Mouse (Mus musculus) heart, embryonic 16.5 days (tissue): ENCODE data around the gene Itga2b. TPM values are rescaled to one million over a fixed set of nuclear protein-coding genes. Genes with fewer than 3 reads are reported as not detected.
"Not testable (repeated sequence)": the region's sequence is repeated elsewhere in the genome, so short reads cannot be mapped to it uniquely, and the experiment has no call there.

Source experiments
- ATAC-seq: fragments of 200-750 bp; cut with Nextera tagmentation; replicated peaks from 2 replicates; pipeline ENCODE4 v1.8.0; 2017; ENCODE audit warnings: moderate number of reproducible peaks; ENCODE audit not compliant: insufficient read depth, low FRiP score; ENCODE audit errors: extremely low read depth
- H3K27ac ChIP-seq: fragments of 300-500 bp; sonication (generic); 2 replicates; pipeline ENCODE4 v1.5.1; 2014; ENCODE audit warnings: mild to moderate bottlenecking, low read length, control low read depth, moderate library complexity
- H3K27me3 ChIP-seq: fragments of 300-500 bp; sonication (generic); 2 replicates; pipeline ENCODE4 v1.6.1; 2014; ENCODE audit warnings: low read length, mixed read lengths; ENCODE audit not compliant: control insufficient read depth, insufficient read depth
- H3K36me3 ChIP-seq: fragments of 300-500 bp; sonication (generic); 2 replicates; pipeline ENCODE4 v1.6.1; 2014; ENCODE audit not compliant: control insufficient read depth, insufficient read depth
- H3K4me1 ChIP-seq: fragments of 300-500 bp; sonication (generic); 2 replicates; pipeline ENCODE4 v1.6.1; 2014; ENCODE audit warnings: low read length, mixed read lengths; ENCODE audit not compliant: control insufficient read depth, insufficient read depth
- H3K4me2 ChIP-seq: fragments of 300-500 bp; sonication (generic); 2 replicates; pipeline ENCODE4 v1.6.1; 2014; ENCODE audit warnings: low read depth, mild to moderate bottlenecking, control low read depth, low read length
- H3K4me3 ChIP-seq: fragments of 300-500 bp; sonication (generic); 2 replicates; pipeline ENCODE4 v1.5.1; 2014; ENCODE audit warnings: mild to moderate bottlenecking, control low read depth, low read length
- H3K9ac ChIP-seq: fragments of 300-500 bp; sonication (generic); 2 replicates; pipeline ENCODE4 v1.6.1; 2014; ENCODE audit warnings: low read length, control low read depth
- H3K9me3 ChIP-seq: fragments of 300-500 bp; sonication (generic); replicated peaks from 2 replicates; pipeline ENCODE4 v1.6.1; 2016; ENCODE audit warnings: low read length; ENCODE audit not compliant: control insufficient read depth
- WGBS: fragments of 180-500 bp; shearing (Covaris S2); extraction: QIAGEN DNeasy Blood & Tissue Kit; methylation state at CpG from one replicate; pipeline ENCODE4 v1.1.7; 2014; 5-methylcytosine and 5-hydroxymethylcytosine counted together
- polyA plus RNA-seq: library from polyadenylated mRNA; unstranded; fragments of >200 nt; fragmentation: Nextera tagmentation; extraction: Ambion mirVana; gene quantifications from 2 replicates; pipeline ENCODE4 v1.2.1, GENCODE M21; 2015

The Itga2b gene
- polyA plus RNA-seq, 1 experiment from 2014 or later = 6.6 TPM

DNA sequence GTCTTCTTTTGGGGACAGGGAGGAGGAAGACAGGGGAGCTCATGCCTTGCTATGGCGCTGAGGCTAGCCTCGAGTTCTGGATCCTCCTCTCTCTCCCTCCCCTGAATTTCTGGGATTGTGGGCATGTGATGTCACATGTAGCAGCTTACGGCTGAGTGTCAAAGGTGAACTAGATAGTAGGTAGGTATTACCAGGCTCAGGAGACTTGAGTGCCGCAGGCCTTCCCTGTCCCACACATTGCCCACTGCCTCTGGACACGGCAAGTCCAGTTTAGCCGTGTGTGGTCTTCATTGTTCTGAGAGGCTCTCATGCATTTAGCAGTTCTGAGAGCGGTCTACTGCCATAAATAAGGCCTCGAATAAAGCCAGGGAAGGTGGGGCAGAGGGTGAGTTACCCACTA lies 56.9 kb downstream of the Itga2b start:
- no peaks in the 10 kb centered on the region for H3K27me3 ChIP-seq
- no peaks in the 10 kb centered on the region for H3K36me3 ChIP-seq
- H3K27ac ChIP-seq = no peak overlapping the region
- H3K4me2 ChIP-seq = no peak overlapping the region
- ATAC-seq = no peak
- H3K4me1 ChIP-seq = peaks cover 7% of the 10 kb centered on the region
- WGBS = 78% methylated on average over 8 of the region's 8 CpGs
- H3K9me3 ChIP-seq = no peaks in the 10 kb centered on the region
- no peak overlapping the region for H3K9ac ChIP-seq
- H3K4me3 ChIP-seq = no peak overlapping the region

DNA sequence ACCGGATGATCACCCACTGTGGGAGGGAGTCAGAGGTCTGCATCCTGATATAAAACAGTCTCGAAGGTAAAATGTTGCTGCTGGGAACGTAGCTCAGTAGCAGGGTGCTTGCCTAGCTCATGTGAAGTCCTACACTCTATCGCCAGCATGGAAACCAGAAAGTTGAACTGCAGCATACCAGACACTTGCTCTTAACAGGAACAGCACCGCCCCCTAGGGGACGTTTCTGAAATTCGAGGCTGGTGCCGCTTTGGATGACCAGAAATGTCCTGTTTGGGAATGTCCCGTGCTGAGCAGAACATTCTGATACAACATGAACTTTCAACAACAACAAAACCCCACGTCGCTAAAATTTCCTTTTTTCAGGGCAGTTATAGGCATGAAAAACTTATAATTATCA lies 58.2 kb downstream of the Itga2b start:
- Histone ChIP-seq H3K4me3 (no peak overlapping the region), H3K4me1 (peaks cover 7% of the 10 kb centered on the region), H3K27ac (no peak overlapping the region), H3K36me3 (no peaks in the 10 kb centered on the region), H3K9me3 (no peaks in the 10 kb centered on the region), H3K4me2 (no peak overlapping the region; the same call in 1 of the 2 replicates), H3K9ac (no peak overlapping the region), H3K27me3 (no peaks in the 10 kb centered on the region)
- ATAC-seq = no peak
- WGBS = 7% methylated on average over 11 of the region's 11 CpGs

DNA sequence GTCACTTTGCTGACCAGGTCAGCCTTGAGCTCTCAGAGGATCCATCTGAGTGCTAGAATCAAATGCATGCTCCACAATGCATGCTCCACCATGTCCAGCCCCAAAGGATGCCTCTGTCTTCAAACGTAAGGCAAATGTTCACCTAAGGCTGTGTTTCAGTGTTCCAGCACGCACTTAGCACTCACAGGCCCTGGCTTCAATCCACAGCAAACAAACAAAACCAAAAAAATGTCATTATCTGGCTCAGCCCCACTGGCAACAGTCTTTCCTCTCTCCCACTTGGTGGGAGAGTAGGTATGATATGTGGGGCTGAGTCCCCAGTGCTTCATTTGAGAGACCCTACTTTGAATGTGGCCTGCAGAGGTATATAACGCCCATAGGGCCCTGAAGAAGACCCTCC lies 58.9 kb downstream of the Itga2b start:
- WGBS = 75% methylated on average over 3 of the region's 3 CpGs
- H3K4me2 ChIP-seq = no peak overlapping the region
- H3K27ac ChIP-seq = no peak overlapping the region
- H3K4me3 ChIP-seq = no peak overlapping the region
- H3K9me3 ChIP-seq = no peaks in the 10 kb centered on the region
- ATAC-seq = no peak
- H3K36me3 ChIP-seq = no peaks in the 10 kb centered on the region
- H3K27me3 ChIP-seq = no peaks in the 10 kb centered on the region
- H3K4me1 ChIP-seq = peaks cover 13% of the 10 kb centered on the region
- H3K9ac ChIP-seq = peak overlapping the region; percentile 34

DNA sequence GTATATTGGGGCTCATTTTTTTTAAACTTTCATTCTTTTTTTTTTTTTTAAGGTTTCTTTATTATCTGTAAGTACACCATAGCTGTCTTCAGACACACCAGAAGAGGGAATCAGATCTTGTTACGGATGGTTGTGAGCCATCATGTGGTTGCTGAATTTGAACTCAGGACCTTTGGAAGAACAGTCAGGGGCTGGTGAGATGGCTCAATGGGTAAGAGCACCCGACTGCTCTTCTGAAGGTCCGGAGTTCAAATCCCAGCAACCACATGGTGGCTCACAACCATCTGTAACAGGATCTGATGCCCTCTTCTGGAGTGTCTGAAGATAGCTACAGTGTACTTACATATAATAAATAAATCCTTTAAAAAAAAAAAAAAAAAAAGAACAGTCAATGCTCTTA lies 59.6 kb downstream of the Itga2b start:
- 94% methylated on average over 3 of the region's 3 CpGs for WGBS
- H3K36me3 ChIP-seq, H3K4me3 ChIP-seq, ATAC-seq, H3K27ac ChIP-seq, H3K4me2 ChIP-seq, H3K27me3 ChIP-seq, H3K9ac ChIP-seq, H3K9me3 ChIP-seq: not testable (repeated sequence)
- H3K4me1 ChIP-seq = peaks cover 20% of the 10 kb centered on the region

DNA sequence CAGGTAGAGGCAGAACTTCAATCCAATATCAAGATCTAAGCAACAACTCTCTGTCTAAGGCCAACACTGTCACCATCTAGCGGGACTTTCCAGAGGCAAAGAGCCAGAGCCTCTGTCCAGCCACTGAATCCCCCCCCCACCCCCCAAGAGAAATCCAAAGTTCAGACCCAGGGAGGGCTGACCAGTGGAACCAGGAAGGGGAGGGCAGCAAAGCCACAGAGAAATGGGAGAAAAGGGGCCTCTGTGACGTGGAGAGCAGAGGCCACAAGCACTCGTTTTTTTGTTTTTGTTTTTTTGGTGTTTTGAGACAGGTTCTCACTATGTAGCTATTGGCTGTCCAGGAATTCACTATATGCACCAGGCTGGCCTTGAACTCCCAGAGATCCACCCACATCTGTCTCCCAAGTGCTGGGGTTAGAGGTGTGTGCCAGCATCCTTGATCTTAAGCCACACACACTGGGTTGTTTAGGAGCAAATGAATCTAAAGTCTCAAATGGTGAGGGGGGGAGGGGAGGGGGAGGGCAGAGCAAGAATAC lies 60.1 kb downstream of the Itga2b start:
- WGBS = 75% methylated on average over 3 of the region's 3 CpGs
- no peaks in the 10 kb centered on the region for H3K27me3 ChIP-seq

DNA sequence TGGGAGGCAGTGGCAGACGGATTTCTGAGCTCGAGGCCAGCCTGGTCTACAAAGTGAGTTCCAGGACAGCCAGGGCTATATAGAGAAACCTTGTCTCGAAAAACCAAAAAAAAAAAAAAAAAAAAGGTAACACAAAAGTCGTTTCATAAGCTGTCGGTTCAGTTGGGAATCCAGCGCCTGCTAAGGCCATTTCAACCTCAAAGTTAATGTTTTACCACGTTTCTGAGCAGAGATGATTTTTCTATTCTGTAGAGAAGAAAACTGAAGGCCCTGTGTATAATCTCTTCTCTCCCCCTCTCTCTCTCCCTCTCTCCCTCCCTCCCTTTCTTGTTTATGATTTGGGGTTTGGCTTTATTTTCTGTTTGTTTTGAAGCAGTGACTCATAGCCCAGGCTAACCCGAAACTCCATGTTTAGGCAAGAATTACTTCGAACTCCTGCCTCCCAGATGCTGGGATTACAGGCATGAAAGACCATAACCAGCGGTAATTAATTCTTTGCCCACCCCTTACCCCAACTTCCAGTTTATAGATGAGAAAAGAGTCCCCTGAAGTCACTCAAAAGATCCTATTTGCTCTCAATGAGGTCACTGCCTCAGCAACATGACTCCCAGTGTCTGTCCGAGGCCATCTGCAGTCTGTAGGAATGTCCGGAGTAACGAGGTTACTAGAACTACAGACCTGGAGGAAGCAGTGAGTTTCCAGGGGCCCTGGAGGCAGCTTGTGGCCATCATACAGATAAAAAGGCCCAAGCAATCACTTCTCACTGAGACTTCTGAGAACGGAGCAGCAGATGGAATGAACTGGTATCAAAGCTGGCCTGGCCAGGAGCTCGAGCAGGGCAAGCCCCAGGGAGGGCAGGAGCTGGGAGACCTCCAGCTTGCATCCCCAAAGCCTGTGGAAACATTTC lies 60.8 kb downstream of the Itga2b start:
- Histone ChIP-seq H3K27me3 (no peaks in the 10 kb centered on the region), H3K4me1 (peaks cover 21% of the 10 kb centered on the region), H3K9me3 (no peaks in the 10 kb centered on the region), H3K27ac (peak overlapping the region; percentile 92), H3K36me3 (no peaks in the 10 kb centered on the region; the same call in none of the 2 replicates), H3K4me2 (peak overlapping the region; percentile 91), H3K4me3 (peak overlapping the region; percentile 45), H3K9ac (peak overlapping the region; percentile 57)
- WGBS = 35% methylated on average over 15 of the region's 15 CpGs
- ATAC-seq = no peak

More for the DNA sequence above, 60.1 kb downstream of the Itga2b start:
- H3K4me3 ChIP-seq = no peak overlapping the region
- no peak overlapping the region for H3K9ac ChIP-seq
- H3K4me1 ChIP-seq = peaks cover 21% of the 10 kb centered on the region
- H3K27ac ChIP-seq = peak overlapping the region; percentile 32; the same call in 1 of the 2 replicates
- no peak for ATAC-seq
- no peak overlapping the region for H3K4me2 ChIP-seq
- no peaks in the 10 kb centered on the region for H3K9me3 ChIP-seq
- no peaks in the 10 kb centered on the region for H3K36me3 ChIP-seq

DNA sequence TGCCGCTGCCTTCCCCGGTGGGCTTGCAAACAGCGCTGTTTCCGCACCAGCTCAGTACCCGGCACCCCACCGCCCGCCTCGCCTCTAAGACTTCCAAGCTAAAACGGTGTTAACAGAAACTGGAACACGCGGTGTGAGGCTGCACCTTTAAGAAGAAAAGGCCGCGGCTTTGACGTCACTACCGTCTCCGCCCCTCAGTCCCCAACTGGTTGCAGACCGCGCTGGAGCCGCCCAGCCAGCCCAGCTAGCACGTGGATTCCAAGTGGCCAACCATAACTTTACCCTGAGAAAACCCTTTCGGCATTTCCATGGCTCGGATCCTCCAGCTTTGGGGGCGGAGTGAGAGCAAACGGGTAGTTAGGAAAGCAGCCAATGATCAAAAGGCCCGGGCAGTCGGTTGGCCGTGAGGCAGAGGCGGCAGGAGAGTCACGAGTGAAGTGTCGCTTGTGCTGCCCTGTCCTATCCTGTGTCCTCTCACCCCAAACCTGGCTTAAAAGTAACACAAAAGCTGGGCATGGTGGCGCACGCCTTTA lies 61.5 kb downstream of the Itga2b start:
- Histone ChIP-seq H3K4me3 (peak overlapping the region; percentile 80), H3K9me3 (no peaks in the 10 kb centered on the region), H3K9ac (peak overlapping the region; percentile 96), H3K4me2 (peak overlapping the region; percentile 91), H3K27ac (peak overlapping the region; percentile 96), H3K4me1 (peaks cover 21% of the 10 kb centered on the region), H3K36me3 (peaks cover 4% of the 10 kb centered on the region), H3K27me3 (no peaks in the 10 kb centered on the region)
- peak; percentile 91 for ATAC-seq
- WGBS = under 1% methylated on average over 32 of the region's 32 CpGs

DNA sequence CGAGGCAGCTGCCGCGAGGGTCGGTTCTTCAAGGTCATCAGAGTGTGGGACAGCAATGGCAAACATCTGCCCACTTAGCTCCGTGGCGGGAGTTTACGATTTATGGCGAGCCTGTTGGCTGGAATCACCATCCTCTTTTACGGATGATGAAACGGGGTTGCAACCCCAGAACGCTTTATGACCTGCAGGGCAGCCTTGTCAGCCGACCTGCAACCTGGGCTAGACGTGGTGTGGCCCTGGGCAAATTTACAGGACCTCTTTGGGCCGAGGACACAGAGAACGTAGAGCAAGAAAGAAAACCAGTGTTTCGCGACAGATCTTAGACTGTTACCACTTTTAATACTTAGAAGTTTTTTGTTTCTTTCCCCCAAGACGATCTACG lies 62.1 kb downstream of the Itga2b start, which contains the start of gene Slc25a39:
TSS of gene Slc25a39 (minus strand) at position 113 of the 382 bp plus-strand sequence.
- H3K9me3 ChIP-seq = no peaks in the 10 kb centered on the region
- peaks cover 9% of the 10 kb centered on the region for H3K36me3 ChIP-seq
- H3K27me3 ChIP-seq = no peaks in the 10 kb centered on the region
- WGBS = under 1% methylated on average over 19 of the region's 19 CpGs
- peak; percentile 5; the same call in 1 of the 2 replicates for ATAC-seq
- H3K27ac ChIP-seq = peak within 1 kb of the TSS; percentile 96
- peak within 1 kb of the TSS; percentile 80 for H3K4me3 ChIP-seq
- H3K4me2 ChIP-seq = peak within 1 kb of the TSS; percentile 91
- peak within 1 kb of the TSS; percentile 96 for H3K9ac ChIP-seq
- peaks cover 21% of the 10 kb centered on the region for H3K4me1 ChIP-seq
